Mouse (Mus musculus) kidney, embryonic 14.5 days (tissue): ENCODE results near the gene Tekt2. TPM values are rescaled to one million over a fixed set of nuclear protein-coding genes. Genes with fewer than 3 reads are reported as not detected.
A peak's percentile ranks its signal among the peaks of the same experiment; 100 is the strongest.

Source experiments
- ATAC-seq: fragments of 200-750 bp; cut with Nextera tagmentation; 2 replicates; pipeline ENCODE4 v1.8.0; 2017; ENCODE audit warnings: moderate number of reproducible peaks, mild to moderate bottlenecking, moderate TSS enrichment, moderate library complexity; ENCODE audit not compliant: low FRiP score, low TSS enrichment
- H3K27ac ChIP-seq: fragments of 300-500 bp; sonication (generic); 2 replicates; pipeline ENCODE4 v1.5.1; 2014; ENCODE audit warnings: low read depth, mild to moderate bottlenecking, low read length, moderate library complexity, mixed read lengths
- H3K27me3 ChIP-seq: fragments of 300-500 bp; sonication (generic); 2 replicates; pipeline ENCODE4 v1.6.1; 2014; ENCODE audit warnings: mild to moderate bottlenecking, low read length; ENCODE audit not compliant: control insufficient read depth, insufficient read depth
- H3K36me3 ChIP-seq: fragments of 300-500 bp; sonication (generic); 2 replicates; pipeline ENCODE4 v1.6.1; 2014; ENCODE audit warnings: low read length, mixed read lengths; ENCODE audit not compliant: control insufficient read depth, insufficient read depth
- H3K4me1 ChIP-seq: fragments of 300-500 bp; sonication (generic); 2 replicates; pipeline ENCODE4 v1.6.1; 2014; ENCODE audit warnings: low read length, mixed read lengths; ENCODE audit not compliant: control insufficient read depth, insufficient read depth
- H3K4me2 ChIP-seq: fragments of 300-500 bp; sonication (generic); replicated peaks from 2 replicates; pipeline ENCODE4 v1.6.1; 2014; ENCODE audit warnings: low read depth, mild to moderate bottlenecking, low read length
- H3K4me3 ChIP-seq: fragments of 300-500 bp; sonication (generic); 2 replicates; pipeline ENCODE4 v1.5.1; 2014; ENCODE audit warnings: mild to moderate bottlenecking, low read length
- H3K9ac ChIP-seq: fragments of 300-500 bp; sonication (generic); 2 replicates; pipeline ENCODE4 v1.6.1; 2014; ENCODE audit warnings: low read depth, mild to moderate bottlenecking, low read length, moderate library complexity
- H3K9me3 ChIP-seq: fragments of 300-500 bp; sonication (generic); 2 replicates; pipeline ENCODE4 v1.6.1; 2016; ENCODE audit warnings: low read length; ENCODE audit not compliant: control insufficient read depth
- WGBS: fragments of 180-500 bp; shearing (Covaris S2); extraction: QIAGEN DNeasy Blood & Tissue Kit; methylation state at CpG from one replicate; pipeline ENCODE4 v1.1.7; 2014; 5-methylcytosine and 5-hydroxymethylcytosine counted together
- polyA plus RNA-seq: library from polyadenylated mRNA; unstranded; fragments of >200 nt; fragmentation: Nextera tagmentation; extraction: Ambion mirVana; gene quantifications from 2 replicates; pipeline ENCODE4 v1.2.1, GENCODE M21; 2014

Tekt2 gene
- polyA plus RNA-seq, 1 experiment from 2014 or later = 2.2 TPM

- peak overlapping the region; percentile 40 for H3K9ac ChIP-seq
- H3K36me3 ChIP-seq = no peaks in the 10 kb centered on the region
- 5% methylated on average over 27 of the region's 27 CpGs for WGBS
- no peak overlapping the region for H3K27ac ChIP-seq
- H3K4me3 ChIP-seq = peak overlapping the region; percentile 40
- no peak; the same call in 1 of the 2 replicates for ATAC-seq
- peaks cover 28% of the 10 kb centered on the region for H3K4me1 ChIP-seq
- peak overlapping the region; percentile 73 for H3K4me2 ChIP-seq
- peaks cover 49% of the 10 kb centered on the region for H3K27me3 ChIP-seq
- H3K9me3 ChIP-seq = no peaks in the 10 kb centered on the region
Observed at GRCm38 (mm10) chr4:126301584-126302309, 23.7 kb downstream of the Tekt2 start.

GRCm38 (mm10) chr4:126300916-126301583 is 24.4 kb downstream of the Tekt2 start:
- peak overlapping the region; percentile 40 for H3K4me3 ChIP-seq
- no peaks in the 10 kb centered on the region for H3K9me3 ChIP-seq
- WGBS = under 1% methylated on average over 50 of the region's 50 CpGs
- peaks cover 49% of the 10 kb centered on the region for H3K27me3 ChIP-seq
- no peak; the same call in 1 of the 2 replicates for ATAC-seq
- no peak overlapping the region for H3K27ac ChIP-seq
- peaks cover 30% of the 10 kb centered on the region for H3K4me1 ChIP-seq
- H3K9ac ChIP-seq = peak overlapping the region; percentile 40
- no peaks in the 10 kb centered on the region for H3K36me3 ChIP-seq
- peak overlapping the region; percentile 73 for H3K4me2 ChIP-seq

GRCm38 (mm10) chr4:126296617-126297101 is 28.8 kb downstream of the Tekt2 start:
- Histone ChIP-seq H3K4me1 (peaks cover 26% of the 10 kb centered on the region), H3K4me3 (peak overlapping the region; percentile 38), H3K27me3 (peaks cover 38% of the 10 kb centered on the region), H3K4me2 (peak overlapping the region; percentile 62), H3K9ac (peak overlapping the region; percentile 55), H3K27ac (peak overlapping the region; percentile 7; the same call in 1 of the 2 replicates), H3K9me3 (no peaks in the 10 kb centered on the region), H3K36me3 (no peaks in the 10 kb centered on the region)
- 2% methylated on average over 34 of the region's 34 CpGs for WGBS
- peak; percentile 34; the same call in 1 of the 2 replicates for ATAC-seq

GRCm38 (mm10) chr4:126295937-126296336 is 29.6 kb downstream of the Tekt2 start:
- Histone ChIP-seq H3K36me3 (no peaks in the 10 kb centered on the region), H3K27ac (no peak overlapping the region), H3K4me3 (no peak overlapping the region), H3K4me2 (no peak overlapping the region), H3K9ac (no peak overlapping the region), H3K27me3 (peaks cover 31% of the 10 kb centered on the region), H3K9me3 (no peaks in the 10 kb centered on the region), H3K4me1 (peaks cover 19% of the 10 kb centered on the region)
- 34% methylated on average over 4 of the region's 4 CpGs for WGBS
- no peak for ATAC-seq

GRCm38 (mm10) chr4:126295152-126295551 is 30.3 kb downstream of the Tekt2 start:
- H3K9ac ChIP-seq = no peak overlapping the region
- H3K27me3 ChIP-seq = peaks cover 23% of the 10 kb centered on the region
- H3K4me2 ChIP-seq = no peak overlapping the region
- peaks cover 12% of the 10 kb centered on the region; the same call in 1 of the 2 replicates for H3K4me1 ChIP-seq
- WGBS = 73% methylated on average over 6 of the region's 6 CpGs
- no peaks in the 10 kb centered on the region for H3K36me3 ChIP-seq
- no peak overlapping the region for H3K4me3 ChIP-seq
- H3K9me3 ChIP-seq = no peaks in the 10 kb centered on the region
- no peak overlapping the region for H3K27ac ChIP-seq
- no peak for ATAC-seq

GRCm38 (mm10) chr4:126291196-126291595 is 34.3 kb downstream of the Tekt2 start:
- no peak overlapping the region for H3K27ac ChIP-seq
- peaks cover 25% of the 10 kb centered on the region for H3K27me3 ChIP-seq
- H3K9ac ChIP-seq = no peak overlapping the region
- H3K4me1 ChIP-seq = peaks cover 2% of the 10 kb centered on the region; the same call in 1 of the 2 replicates
- ATAC-seq = no peak
- H3K4me2 ChIP-seq = no peak overlapping the region
- 29% methylated on average over 13 of the region's 13 CpGs for WGBS
- no peaks in the 10 kb centered on the region for H3K36me3 ChIP-seq
- no peaks in the 10 kb centered on the region for H3K9me3 ChIP-seq
- no peak overlapping the region for H3K4me3 ChIP-seq

GRCm38 (mm10) chr4:126290314-126290713 is 35.2 kb downstream of the Tekt2 start:
- 86% methylated on average over 8 of the region's 8 CpGs for WGBS
- Histone ChIP-seq H3K4me1 (peaks cover 2% of the 10 kb centered on the region; the same call in 1 of the 2 replicates), H3K27ac (no peak overlapping the region)

GRCm38 (mm10) chr4:126288085-126288666 is 37.3 kb downstream of the Tekt2 start:
- Histone ChIP-seq H3K4me2 (peak overlapping the region; percentile 69; the same call in 1 of the 2 replicates), H3K4me1 (peaks cover 2% of the 10 kb centered on the region; the same call in 1 of the 2 replicates)
- no peak for ATAC-seq

More at GRCm38 (mm10) chr4:126290314-126290713, 35.2 kb downstream of the Tekt2 start:
- Histone ChIP-seq H3K4me2 (no peak overlapping the region), H3K36me3 (no peaks in the 10 kb centered on the region), H3K4me3 (no peak overlapping the region), H3K9me3 (no peaks in the 10 kb centered on the region), H3K9ac (no peak overlapping the region), H3K27me3 (peaks cover 32% of the 10 kb centered on the region)
- no peak for ATAC-seq

More at GRCm38 (mm10) chr4:126288085-126288666, 37.3 kb downstream of the Tekt2 start:
- no peaks in the 10 kb centered on the region for H3K36me3 ChIP-seq
- no peak overlapping the region; the same call in 1 of the 2 replicates for H3K4me3 ChIP-seq
- peaks cover 42% of the 10 kb centered on the region for H3K27me3 ChIP-seq
- peak overlapping the region; percentile 7; the same call in 1 of the 2 replicates for H3K9ac ChIP-seq
- H3K9me3 ChIP-seq = no peaks in the 10 kb centered on the region
- 30% methylated on average over 17 of the region's 17 CpGs for WGBS
- H3K27ac ChIP-seq = no peak overlapping the region
